Mouse (Mus musculus): Measurements from ENCODE around the gene Kcnk18.

DNA sequence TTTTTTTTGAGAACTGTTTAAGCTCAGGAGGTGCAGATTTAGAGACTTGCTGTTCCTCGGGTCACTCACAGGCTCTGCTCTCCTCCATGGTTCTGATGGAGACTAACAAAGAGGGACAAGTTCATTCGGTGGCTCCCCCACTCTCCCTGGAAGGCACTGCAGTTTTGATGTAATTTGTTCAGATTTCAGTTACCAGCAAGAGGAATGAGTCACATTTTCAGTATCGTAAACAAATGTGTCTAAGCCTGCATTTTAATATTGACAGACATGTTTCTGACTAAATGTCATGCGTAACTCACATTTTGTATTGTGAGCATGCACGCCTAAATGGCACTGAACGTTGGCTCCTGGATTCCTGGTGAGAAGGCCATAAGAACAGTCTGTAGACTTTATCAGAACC, 46.9 kb downstream of the Kcnk18 start:
- TF ChIP-seq POLR2A (IDR thresholded peaks at IDR 0.05; ENCODE audit: borderline replicate concordance, extremely low read depth, low read depth, low read length) = no peak
- no peak for TF ChIP-seq CTCF (IDR thresholded peaks at IDR 0.05; ENCODE audit: insufficient read depth, low read length)

Data from lung, adult 2 months (tissue).